Comparison of ENCODE assay signal across 11 mouse cellular contexts in the genomic region with DNA sequence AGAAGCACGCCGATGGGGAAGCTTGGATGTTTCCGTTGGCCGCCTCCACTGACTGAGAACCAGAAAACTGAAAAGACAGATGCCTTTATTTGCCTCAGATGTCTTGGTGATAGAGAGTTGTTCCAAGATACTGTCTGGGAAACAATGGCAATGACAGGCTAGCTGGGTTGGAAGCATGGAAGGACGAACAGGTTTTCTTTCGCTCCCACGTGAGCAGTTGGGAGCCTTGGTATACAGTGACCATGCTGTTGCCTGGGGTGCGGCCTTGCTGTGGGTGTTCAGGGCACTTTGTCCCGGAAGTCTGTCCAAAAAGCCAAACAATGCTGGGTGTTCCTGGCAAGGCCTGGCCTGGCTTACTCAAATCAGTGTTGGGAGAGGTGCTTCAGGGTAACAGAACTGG.
DNase-seq lines count a peak whose midpoint lies in the region; ATAC-seq and TF ChIP-seq lines count a peak whose summit lies in the region.
"Had no signal": no experiment of that assay in that cellular context is flagged by ENCODE, and none has a peak within 500 bp of the region (broad histone marks: within the 10 kb centered on the region; RNA-seq: fewer than 3 reads in every experiment).

No protein-coding gene starts in this region.

- peak; percentile 3 for DNase-seq in hindbrain, postnatal 0 days (ENCODE audit: low spot score)
- DNase-seq in gonadal fat pad, adult 2 months (ENCODE audit: low read depth), result peak; percentile 78
- DNase-seq in lung, adult 2 months, result peak; percentile 9
- DNase-seq in kidney, adult 2 months, result no peak
- DNase-seq in retina, embryonic 14.5 days (ENCODE audit: low spot score), result no peak
- DNase-seq: adrenal gland, postnatal 10 days; cerebellum, adult 9-11 months had no signal

- ATAC-seq in hindbrain, postnatal 0 days, result peak; percentile 61; the same call in 1 of the 2 replicates
- ATAC-seq in hindbrain, embryonic 13.5 days (ENCODE audit: low FRiP score), result no peak
- ATAC-seq: Patski had no signal

- no peak overlapping the region for H3K9ac ChIP-seq in hindbrain, postnatal 0 days (replicated peaks; ENCODE audit: low read length)
- H3K9ac ChIP-seq in hindbrain, embryonic 13.5 days, result no peak overlapping the region
- H3K9ac ChIP-seq: heart, embryonic 13.5 days had no signal

- whole genome bisulfite sequencing in hindbrain, postnatal 0 days, result 59% methylated on average over 9 of the region's 9 CpGs
- WGBS in hindbrain, embryonic 13.5 days, result 81% methylated on average over 9 of the region's 9 CpGs
- WGBS in lung, adult 2 months, result 69% methylated on average over 9 of the region's 9 CpGs
- WGBS in kidney, adult 2 months, result 94% methylated on average over 9 of the region's 9 CpGs

- no peak for TF ChIP-seq CTCF in hindbrain, postnatal 0 days (IDR thresholded peaks at IDR 0.05; ENCODE audit: low read depth)
- no peak for TF ChIP-seq CTCF in lung, adult 2 months (IDR thresholded peaks at IDR 0.05; ENCODE audit: insufficient read depth, low read length)
- TF ChIP-seq CTCF in kidney, adult 2 months (conservative IDR thresholded peaks at IDR 0.05; ENCODE audit: insufficient read depth, insufficient read length, low read depth, low read length), result no peak

- no peaks in the 10 kb centered on the region for H3K27me3 ChIP-seq in hindbrain, postnatal 0 days (ENCODE audit: insufficient read depth, low read length)
- H3K27me3 ChIP-seq in hindbrain, embryonic 13.5 days, result no peaks in the 10 kb centered on the region
- H3K27me3 ChIP-seq in kidney, adult 2 months (replicated peaks; ENCODE audit: control insufficient read depth, insufficient read depth, low read length), result no peaks in the 10 kb centered on the region
- H3K27me3 ChIP-seq: heart, embryonic 13.5 days; Patski had no signal

- TF ChIP-seq POLR2A in lung, adult 2 months (IDR thresholded peaks at IDR 0.05; ENCODE audit: borderline replicate concordance, extremely low read depth, low read depth, low read length), result no peak
- TF ChIP-seq POLR2A in kidney, adult 2 months (IDR thresholded peaks at IDR 0.05; ENCODE audit: low read depth, low read length), result no peak

- no peaks in the 10 kb centered on the region for H3K4me1 ChIP-seq in hindbrain, postnatal 0 days (ENCODE audit: insufficient read depth, low read length)
- H3K4me1 ChIP-seq in hindbrain, embryonic 13.5 days (replicated peaks), result 0 out of 2 replicates have a peak, but pooled peaks cover 3% of the 10 kb centered on the region
- peaks cover 4% of the 10 kb centered on the region for H3K4me1 ChIP-seq in brown adipose tissue, adult 24 weeks (ENCODE audit: control insufficient read depth, insufficient read depth, insufficient read length, low read length)
- no peaks in the 10 kb centered on the region for H3K4me1 ChIP-seq in lung, adult 2 months (ENCODE audit: control insufficient read depth, insufficient read depth, low read length)
- H3K4me1 ChIP-seq in kidney, adult 2 months (ENCODE audit: control insufficient read depth, insufficient read depth, low read length), result no peaks in the 10 kb centered on the region

- no peaks in the 10 kb centered on the region for H3K36me3 ChIP-seq in hindbrain, postnatal 0 days (ENCODE audit: insufficient read depth, low read length)
- H3K36me3 ChIP-seq in hindbrain, embryonic 13.5 days, result no peaks in the 10 kb centered on the region
- H3K36me3 ChIP-seq in kidney, adult 2 months (ENCODE audit: control insufficient read depth, insufficient read depth, low read length), result no peaks in the 10 kb centered on the region
- H3K36me3 ChIP-seq: heart, embryonic 13.5 days had no signal

- no peak overlapping the region for H3K4me3 ChIP-seq in hindbrain, postnatal 0 days (ENCODE audit: low read length)
- no peak overlapping the region for H3K4me3 ChIP-seq in hindbrain, embryonic 13.5 days
- no peak overlapping the region for H3K4me3 ChIP-seq in brown adipose tissue, adult 24 weeks (ENCODE audit: insufficient read depth, low read depth, low read length)
- H3K4me3 ChIP-seq in lung, adult 2 months (replicated peaks; ENCODE audit: extremely low read depth, low read depth, low read length), result no peak overlapping the region
- no peak overlapping the region for H3K4me3 ChIP-seq in kidney, adult 2 months (ENCODE audit: insufficient read depth, low read depth, low read length)
- H3K4me3 ChIP-seq: heart, embryonic 13.5 days had no signal

- H3K4me2 ChIP-seq in hindbrain, postnatal 0 days (ENCODE audit: low read depth, low read length), result no peak overlapping the region
- no peak overlapping the region for H3K4me2 ChIP-seq in hindbrain, embryonic 13.5 days
- H3K4me2 ChIP-seq: heart, embryonic 13.5 days had no signal

- H3K9me3 ChIP-seq in hindbrain, postnatal 0 days (ENCODE audit: low read length), result no peaks in the 10 kb centered on the region
- H3K9me3 ChIP-seq in hindbrain, embryonic 13.5 days, result no peaks in the 10 kb centered on the region

- H3K27ac ChIP-seq in hindbrain, postnatal 0 days, result no peak overlapping the region
- H3K27ac ChIP-seq in hindbrain, embryonic 13.5 days, result no peak overlapping the region
- peak overlapping the region; percentile 53; the same call in 1 of the 2 replicates for H3K27ac ChIP-seq in brown adipose tissue, adult 24 weeks (replicated peaks; ENCODE audit: low read depth, low read length)
- no peak overlapping the region for H3K27ac ChIP-seq in kidney, adult 2 months (ENCODE audit: insufficient read depth, low read depth, low read length)
- H3K27ac ChIP-seq: heart, embryonic 13.5 days had no signal

Comparison
In these comparisons a context has a peak if more than half of its experiments do, and no peak if none do; other contexts are left out.
1. DNase-seq: peak in hindbrain, postnatal 0 days (single experiment), gonadal fat pad, adult 2 months (single experiment) and lung, adult 2 months (single experiment); none in kidney, adult 2 months (single experiment) and retina, embryonic 14.5 days (single experiment).